Mouse (Mus musculus) v-Abl transformed pro-B cells (cell line): ENCODE data around the gene Esrp2.

Experiments used
- in situ Hi-C, 2 experiments: fragments of 400-800 bp; cut with MboI; formaldehyde crosslinking; loops; one replicate each; pipeline ENCODE4 v1.15.1; 2025; ENCODE audit not compliant: unreplicated experiment in 2 of 2

The Esrp2 gene

DNA sequence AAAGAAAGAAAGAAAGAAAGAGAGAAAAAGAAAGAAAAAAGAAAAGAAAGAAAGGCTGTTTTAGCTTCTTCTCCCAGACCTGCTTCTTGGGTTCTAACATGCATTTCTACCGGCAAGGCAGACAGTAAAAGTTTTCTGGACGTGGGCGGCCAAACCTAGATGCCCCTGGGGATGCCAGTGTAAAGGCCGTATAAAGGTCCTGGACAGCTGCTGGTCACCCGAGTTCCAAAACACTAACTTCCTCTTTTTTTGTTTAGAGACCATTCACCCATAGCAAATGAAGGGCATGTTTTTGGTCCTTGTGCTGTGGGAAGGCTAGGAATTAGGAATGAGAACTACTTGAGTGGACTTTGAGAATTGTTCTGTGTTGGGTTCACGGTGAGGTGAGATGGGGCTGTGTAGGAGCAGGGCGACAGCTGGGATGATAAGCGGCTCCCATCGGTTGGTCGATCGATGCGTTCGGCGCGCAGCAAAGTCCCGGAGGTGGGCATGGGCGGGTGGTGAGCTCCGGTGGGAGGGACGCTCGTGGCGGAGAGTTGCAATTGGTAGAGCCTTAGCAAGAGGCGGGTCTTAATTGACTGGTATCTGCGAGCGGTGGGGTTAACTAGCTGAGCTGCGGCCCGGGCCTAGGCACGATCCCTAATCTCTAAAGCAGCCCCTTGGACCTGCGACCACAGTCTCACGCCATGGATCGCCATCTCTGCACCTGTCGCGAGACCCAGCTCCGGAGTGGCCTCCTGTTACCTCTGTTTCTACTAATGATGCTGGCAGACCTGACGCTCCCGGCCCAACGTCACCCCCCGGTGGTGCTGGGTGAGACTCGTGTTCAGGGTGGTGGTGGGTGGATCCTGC is 13.3 kb upstream of the Esrp2 start, which contains the start of gene Pla2g15:
TSS of gene Pla2g15 (plus strand) at position 599 of the 852 bp plus-strand sequence.
- in situ Hi-C loops, result loop anchor here (10.0 to 25.0 kb wide), 4 partner anchors 387 to 813 kb away; partner anchors contain the start of genes Fhod1 (in 1 of the 2), Lrrc29 (in 1 of the 2), Slc9a5 (in 1 of the 2) and Tmem208 (in 1 of the 2)

DNA sequence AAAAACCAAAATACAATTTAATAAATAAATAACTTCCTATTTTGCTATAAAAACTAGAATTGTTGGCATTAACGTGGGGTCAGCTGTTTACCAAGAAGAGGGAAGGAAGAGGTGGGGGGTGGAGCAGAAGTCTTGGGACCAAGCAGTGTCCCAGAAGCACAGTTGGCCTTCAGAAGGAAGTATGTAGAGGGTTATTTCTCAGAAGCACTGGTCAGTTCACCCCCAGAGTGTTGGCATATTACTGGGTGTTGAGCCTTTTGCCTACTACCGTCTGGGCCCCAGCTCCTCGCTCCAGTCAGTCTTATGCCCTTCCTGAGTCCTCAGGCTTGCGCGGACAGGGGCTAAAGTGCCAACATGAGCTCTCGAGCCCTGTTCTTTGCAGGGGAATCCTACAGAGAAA is 12.3 kb upstream of the Esrp2 start:
- in situ Hi-C loops, result loop anchor here (25.0 kb wide), 2 partner anchors 388 to 513 kb away; no protein-coding TSS in a partner anchor

DNA sequence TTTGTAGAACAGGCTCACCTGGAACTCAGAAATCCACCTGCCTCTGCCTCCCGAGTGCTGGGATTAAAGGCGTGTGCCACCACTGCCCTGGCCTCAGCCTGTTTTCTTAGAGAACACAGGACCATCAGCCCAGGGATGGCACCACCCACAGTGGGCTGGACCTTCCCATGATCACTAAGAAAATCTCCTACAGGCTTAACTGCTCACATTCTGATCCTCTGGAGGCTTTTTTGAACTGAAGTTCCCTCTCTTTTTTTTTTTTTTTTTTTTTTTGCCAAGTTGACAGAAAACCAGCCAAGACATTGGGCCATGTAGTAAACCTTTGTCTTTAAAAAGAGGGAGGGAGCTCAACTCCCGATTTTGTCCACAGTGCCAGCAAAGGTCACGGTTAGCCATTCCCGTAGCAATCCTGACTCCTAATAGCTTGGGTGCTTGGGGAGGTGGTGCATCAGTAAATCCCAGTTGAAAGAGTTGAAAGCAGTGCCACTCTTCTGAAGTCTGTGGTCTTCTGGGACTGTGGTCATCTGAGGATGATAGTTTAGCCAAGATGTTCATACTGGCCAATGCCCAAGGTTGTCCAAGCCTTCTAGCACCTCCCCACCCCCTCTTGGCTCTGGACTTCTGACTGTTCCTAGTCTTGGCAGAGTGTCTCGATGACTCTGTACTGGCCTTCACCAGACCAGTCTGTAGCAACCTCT is 11.2 kb upstream of the Esrp2 start:
- in situ Hi-C loops, result loop anchor here (25.0 kb wide), 2 partner anchors 389 to 514 kb away; no protein-coding TSS in a partner anchor

DNA sequence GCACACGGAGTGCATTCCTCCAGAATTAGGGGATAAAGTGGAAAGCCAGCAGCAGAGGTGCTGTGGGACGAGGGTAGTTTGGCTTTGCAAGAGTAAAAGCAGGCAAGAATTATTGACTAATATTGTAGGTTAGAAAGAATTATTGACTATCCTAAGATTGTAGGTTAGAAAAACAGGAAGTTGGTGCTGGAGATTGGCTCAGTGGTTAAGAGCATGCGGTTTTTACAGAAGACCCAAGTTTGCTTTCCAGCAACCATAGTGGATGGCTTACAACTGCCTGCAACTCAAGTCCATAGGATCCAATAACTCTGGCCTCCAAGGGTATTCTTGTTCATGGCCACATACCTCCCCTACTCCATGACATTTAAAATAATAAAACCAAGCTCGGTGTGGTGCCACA is 9.2 kb upstream of the Esrp2 start:
- in situ Hi-C loops, result loop anchor here (25.0 kb wide), 2 partner anchors 391 to 516 kb away; no protein-coding TSS in a partner anchor

DNA sequence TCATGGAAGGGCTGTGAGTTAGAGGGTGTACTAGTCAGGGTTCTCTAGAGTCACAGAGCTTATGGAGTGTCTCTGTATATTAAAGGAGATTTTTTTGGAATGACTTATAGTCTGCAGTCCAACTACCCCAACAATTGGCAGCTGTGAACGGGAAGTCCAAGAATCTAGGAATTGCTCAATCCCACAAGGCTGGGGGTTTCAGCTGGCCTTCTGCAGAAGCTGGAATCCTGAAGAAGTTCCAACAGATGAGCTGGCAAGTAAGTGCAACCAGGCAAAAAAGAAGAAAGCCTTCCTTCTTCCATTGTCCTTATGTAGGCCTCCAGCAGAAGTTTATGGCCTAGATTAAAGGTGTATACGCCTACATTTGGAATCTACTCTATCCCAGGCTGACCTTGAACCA is 8.6 kb upstream of the Esrp2 start:
- in situ Hi-C loops, result loop anchor here (25.0 kb wide), 2 partner anchors 392 to 517 kb away; no protein-coding TSS in a partner anchor

DNA sequence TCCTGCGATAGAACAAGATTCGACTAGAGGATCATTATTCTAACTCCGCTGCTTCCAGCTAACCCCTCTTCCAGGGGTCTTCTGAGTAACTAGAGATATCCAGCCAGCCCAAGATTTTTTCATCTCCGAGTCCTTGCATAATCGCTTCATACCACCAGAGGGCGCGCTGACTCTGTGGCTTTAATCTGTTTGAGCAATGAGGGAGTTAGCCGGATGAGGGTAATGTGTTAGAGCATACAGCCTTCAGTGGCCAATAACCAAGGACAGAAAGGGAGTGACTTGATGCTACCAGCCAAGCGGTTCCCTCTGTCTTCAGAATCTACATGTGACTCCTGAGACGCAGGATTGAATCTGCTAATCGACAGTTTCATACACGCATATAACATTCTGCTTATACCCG is 4.0 kb upstream of the Esrp2 start:
- in situ Hi-C loops, result loop anchor here (5.0 to 25.0 kb wide), 4 partner anchors 57 to 522 kb away; no protein-coding TSS in a partner anchor

DNA sequence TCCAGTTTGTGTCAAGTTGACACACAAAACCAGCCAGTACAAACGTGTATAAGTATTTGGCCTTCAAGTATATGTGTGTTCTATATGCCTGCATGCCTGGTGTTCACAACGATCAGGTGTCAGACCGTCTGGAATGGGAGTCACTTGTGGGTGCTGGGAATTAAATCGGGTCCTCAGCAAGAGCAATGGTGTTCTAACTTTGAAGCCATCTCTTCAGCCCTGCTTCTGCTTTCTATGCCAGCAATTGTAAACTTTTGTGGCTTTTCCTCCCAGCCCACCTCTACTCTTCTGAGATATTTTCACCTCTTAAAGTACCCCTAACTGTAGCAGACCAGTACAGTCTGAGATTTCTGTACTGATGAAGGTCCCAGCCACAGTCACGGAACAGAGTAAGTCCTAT is 3.4 kb upstream of the Esrp2 start:
- in situ Hi-C loops, result loop anchor here (5.0 to 25.0 kb wide), 4 partner anchors 57 to 522 kb away; no protein-coding TSS in a partner anchor

DNA sequence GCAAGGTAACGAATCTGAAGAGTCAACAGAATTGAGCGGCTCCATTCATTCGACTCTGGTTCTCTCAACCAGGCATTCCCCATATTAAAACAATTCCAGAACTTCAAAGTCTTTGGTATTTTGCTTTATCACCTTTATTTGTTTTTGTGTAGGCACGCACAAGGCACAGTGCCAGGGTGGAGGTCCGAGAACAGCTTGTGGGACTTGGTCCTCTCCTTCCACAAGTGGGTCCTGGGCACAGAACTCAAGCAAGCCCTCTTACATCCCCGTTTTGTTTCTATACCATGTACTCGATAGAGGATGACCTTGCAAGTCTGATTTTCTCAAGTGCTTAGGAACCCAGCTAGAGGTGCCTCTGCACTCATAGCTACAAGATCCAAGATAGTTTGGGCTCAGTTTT is 1.8 kb upstream of the Esrp2 start:
- in situ Hi-C loops, result loop anchor here (5.0 to 25.0 kb wide), 4 partner anchors 59 to 524 kb away; no protein-coding TSS in a partner anchor

DNA sequence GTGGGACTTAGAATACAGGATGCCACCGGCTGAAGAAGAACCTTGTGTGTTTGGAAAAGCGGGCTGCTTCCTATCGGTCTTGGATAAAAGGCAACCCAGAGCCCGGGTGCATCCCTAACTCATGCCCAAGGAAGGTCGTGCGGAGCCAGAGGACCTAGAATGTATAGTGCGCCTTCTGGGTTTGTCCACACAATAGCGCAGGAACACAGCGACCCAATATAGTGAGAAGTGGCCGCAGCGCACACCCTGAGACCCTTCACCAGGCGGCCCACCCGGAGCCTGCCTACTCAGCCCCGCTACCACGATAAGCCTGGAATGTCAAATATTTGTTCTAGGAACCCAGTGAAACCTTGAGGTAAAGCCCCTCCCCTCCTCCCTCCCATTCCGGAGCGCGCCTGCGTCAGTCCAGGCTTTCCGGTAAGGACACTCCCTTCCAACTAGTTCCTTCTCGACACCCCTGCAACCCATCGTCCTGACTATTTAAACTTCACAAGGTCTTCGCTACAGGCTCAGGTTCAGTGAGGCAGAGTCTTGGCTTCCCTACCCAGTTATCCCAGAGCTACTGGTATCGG is 1.2 kb upstream of the Esrp2 start:
- in situ Hi-C loops, result loop anchor here (5.0 to 25.0 kb wide), 4 partner anchors 59 to 524 kb away; no protein-coding TSS in a partner anchor

DNA sequence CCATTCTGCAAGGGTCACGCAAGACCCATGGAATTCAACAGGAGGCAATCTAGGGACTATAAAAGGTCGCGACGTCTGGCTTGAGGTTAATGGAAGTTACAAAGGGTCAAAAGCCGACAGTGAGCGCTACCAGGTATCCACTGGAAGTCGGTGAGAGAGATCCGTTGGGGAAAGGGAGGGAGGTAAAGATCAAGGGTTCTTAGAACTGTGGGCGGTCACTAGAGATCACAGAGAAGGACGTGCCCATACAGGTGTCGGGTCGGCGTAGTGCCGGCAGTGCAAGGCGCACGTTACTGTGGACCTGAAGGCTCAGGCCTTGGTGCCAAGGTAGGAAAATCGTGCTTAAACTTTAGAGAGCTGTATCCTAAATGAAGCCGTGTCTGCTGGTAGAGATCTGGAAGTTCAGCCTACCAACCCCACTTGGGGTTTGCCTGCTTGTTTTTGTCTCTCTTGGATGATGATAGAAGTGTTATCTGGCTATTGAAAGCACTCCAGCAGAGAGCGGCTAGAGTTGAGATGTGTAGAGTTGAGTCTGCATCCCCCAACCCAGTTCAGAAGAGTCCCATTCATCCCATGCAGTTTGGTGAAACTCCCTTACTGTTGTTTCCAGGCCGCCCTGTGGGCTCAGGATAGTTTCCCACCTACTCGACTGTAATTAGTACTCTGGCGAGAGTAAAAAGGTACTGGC is 588 bp upstream of the Esrp2 start:
- in situ Hi-C loops, result loop anchor here (5.0 to 25.0 kb wide), 4 partner anchors 60 to 525 kb away; no protein-coding TSS in a partner anchor

DNA sequence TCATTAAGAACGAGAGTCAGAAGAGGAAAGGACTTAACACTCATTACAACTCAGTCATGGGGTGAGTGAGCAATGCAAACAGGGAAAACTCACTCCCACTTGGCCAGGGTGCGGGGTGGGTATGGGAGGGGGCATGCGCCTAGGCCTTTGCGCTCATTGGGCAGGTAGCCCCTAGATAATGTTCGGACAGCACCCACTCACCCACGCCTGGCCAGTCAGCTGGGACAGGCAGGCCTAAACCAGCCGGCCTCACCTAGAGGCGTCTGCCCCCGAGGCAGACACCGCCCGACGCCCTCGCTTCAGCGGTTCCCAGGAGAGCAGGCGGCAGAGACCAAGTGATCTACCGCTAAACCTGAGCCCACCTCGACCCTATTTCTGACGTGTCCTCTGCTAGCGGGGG is 1.1 kb downstream of the Esrp2 start:
- in situ Hi-C loops, result loop anchor here (5.0 to 25.0 kb wide), 4 partner anchors 62 to 527 kb away; no protein-coding TSS in a partner anchor

DNA sequence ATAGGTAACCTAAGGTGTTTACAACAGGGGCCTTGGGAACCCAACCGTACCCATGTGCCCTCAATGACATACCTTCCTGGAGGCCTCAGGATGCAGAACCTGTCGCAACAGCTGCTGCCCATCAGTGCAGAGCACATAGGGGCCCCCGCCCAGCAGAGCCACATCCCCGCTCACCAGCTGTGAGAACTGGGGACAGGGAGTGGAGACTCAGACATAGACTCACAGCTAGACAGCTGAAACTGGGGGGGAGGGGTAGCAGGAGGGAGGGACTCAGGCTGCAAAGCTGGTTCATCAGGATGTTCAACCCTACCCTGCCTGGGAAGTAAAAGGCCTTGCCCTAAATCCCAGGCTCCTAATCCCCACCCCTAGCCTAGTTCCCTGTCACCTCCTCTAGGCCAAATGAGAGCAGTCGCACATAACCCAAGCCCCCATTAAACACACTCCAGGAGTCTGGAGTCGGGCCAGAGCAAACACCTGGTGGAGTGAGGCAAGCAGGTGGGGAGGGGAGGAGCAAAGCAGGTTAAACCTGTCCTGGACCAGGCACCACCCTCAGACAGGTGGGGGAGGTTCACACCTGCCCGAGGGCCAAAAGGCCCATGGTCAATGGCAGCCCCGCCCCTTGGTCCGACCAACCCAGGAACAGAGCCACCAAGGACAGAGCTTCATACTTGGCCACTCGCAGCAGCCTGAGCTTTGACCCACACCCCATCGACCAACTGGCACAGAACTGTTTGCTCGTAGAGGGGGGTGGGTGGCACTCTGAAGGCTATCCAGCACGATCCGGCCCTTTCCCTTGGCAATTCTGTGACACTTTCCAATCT is 1.8 kb downstream of the Esrp2 start:
- in situ Hi-C loops, result loop anchor here (5.0 to 25.0 kb wide), 4 partner anchors 62 to 527 kb away; no protein-coding TSS in a partner anchor

DNA sequence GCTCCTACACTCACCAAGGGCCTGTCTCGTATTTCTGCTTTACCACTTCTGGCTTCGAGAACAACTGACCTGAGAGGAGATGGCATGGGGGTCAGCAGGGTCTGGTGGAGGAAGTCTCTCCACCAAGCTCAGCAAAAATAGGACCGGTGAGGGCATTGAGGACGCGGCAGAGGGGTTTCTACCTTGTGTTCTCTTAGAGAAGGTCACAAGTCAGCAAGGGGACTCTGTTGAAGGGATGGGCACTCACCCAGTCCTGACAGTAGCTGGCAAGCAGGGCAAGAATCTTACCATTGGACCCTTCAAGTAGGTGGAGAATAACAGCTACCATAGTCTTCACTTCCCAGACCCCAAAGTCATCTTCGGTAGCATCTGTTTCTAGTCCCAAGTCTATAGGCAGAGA is 2.8 kb downstream of the Esrp2 start:
- in situ Hi-C loops, result loop anchor here (25.0 kb wide), 2 partner anchors 403 to 528 kb away; no protein-coding TSS in a partner anchor

DNA sequence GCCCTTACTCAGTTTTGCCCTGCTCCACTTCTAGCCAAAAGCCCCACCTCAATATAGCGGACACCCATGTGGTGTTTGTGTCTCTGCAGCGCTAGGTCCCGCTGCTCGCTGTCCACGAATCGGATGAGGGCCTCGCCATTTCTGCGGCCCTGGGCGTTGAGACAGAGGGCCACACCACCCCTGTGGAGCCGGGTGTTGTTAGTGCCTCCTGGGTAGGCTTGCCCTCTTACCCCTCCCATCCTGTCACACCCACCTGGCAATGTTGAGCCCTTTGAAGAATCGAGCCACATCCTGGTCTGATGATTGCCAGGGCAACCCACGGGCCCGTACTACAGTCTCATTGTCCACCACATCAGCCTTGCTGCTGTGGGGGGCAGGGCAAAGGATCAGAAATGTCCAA is 3.2 kb downstream of the Esrp2 start:
- in situ Hi-C loops, result loop anchor here (25.0 kb wide), 2 partner anchors 404 to 529 kb away; no protein-coding TSS in a partner anchor

DNA sequence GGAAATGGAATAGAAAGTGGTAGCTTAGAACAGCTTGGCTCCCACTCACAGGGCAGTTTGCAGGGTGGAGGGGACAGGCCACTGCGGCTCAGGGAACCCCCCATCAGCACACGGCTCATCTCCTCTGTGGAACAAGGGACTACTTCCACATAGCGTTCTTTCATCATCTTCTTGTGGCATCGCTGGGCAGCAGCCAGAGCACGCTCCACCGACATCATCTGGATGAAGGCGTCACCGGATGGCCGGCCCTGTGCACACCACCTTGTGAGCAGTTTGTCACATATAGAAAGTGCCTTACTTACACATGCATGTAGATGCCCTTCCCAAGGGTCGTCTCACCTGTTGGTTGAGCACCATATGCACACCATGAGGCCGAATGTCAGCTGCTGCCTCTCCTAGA is 4.4 kb downstream of the Esrp2 start:
- in situ Hi-C loops, result loop anchor here (25.0 kb wide), 2 partner anchors 405 to 530 kb away; no protein-coding TSS in a partner anchor

DNA sequence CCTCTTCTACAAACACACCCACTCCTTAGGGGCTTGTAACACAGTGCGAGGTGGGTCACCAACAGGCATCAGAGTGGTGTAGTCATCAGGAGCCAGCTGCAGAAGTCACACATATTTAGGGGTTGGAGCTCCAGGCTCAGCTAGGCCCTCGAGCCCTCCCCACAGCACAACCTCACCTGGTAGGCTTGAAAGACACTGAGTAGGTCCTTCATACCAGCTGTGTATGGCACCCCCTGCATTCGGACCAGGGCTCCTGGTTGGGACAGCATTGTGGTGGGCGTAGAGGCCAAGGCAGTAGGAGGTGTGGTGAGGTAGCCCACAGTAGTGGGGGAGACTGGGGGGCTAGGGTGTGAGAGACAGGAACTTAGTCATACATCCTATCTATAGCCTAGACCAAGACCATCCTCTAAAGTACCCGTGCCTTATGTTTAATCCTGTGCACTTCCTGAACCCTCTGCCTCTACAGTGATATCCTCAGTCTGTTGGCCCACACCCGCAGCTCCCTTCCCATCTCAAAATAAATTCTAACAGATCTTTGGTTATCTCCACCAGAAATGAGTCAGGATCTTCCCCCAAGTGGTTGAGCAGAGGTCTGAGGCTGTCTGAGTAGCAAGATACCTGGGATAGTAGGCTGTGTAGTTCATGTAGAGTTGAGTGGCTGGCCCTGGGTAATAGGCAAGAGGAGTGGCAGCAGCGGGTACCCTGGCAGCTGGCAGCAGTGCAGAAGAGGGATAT is 5.1 kb downstream of the Esrp2 start:
- in situ Hi-C loops, result loop anchor here (25.0 kb wide), 2 partner anchors 406 to 531 kb away; no protein-coding TSS in a partner anchor

DNA sequence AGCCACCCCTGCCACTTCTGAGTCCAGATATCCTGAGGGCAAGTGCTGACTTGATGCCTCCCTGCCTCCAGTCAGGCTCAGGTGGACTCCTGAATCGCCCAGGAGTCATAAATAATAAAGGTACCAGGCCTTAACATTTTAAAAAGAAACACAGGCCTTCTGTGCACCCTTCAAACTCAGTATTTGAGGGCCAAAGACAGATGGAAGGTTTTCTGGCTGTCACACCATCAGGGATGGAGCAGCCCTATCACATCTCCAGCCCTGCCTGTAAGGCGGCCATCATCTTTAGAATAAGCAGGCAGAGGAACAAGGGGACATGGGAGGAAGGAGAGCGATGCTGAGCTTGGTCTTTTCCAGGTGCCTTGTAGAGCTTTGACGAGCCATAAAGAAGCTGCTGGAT is 5.8 kb downstream of the Esrp2 start:
- in situ Hi-C loops, result loop anchor here (25.0 kb wide), 2 partner anchors 406 to 531 kb away; no protein-coding TSS in a partner anchor

DNA sequence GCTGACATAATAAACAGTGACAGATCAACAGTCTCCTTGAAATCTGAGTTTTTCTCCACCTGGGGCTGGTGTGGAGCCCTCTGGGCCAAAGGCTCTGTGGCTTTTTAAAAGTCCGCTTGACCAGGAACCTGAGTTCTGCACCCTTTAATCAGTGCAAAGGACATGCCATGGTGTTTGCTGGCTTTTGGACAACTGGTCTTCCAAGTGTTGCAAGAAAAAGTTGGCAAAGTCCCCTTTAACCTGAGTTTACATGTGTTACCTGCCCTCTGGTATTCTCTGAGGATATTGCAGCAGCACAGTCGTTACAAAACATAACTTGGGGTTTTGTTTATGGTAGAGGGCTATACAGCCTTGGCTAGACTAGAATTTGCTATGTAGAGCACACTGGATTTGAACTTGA is 6.3 kb downstream of the Esrp2 start:
- in situ Hi-C loops, result loop anchor here (25.0 kb wide), 2 partner anchors 407 to 532 kb away; no protein-coding TSS in a partner anchor
